Mouse (Mus musculus) liver, embryonic 14.5 days (tissue): ENCODE data around the gene Ccdc187. TPM values are rescaled to one million over a fixed set of nuclear protein-coding genes. Genes with fewer than 3 reads are reported as not detected.

Source experiments
- ATAC-seq: fragments of 200-750 bp; cut with Nextera tagmentation; 2 replicates; pipeline ENCODE4 v1.8.0; 2017; ENCODE audit warnings: moderate number of reproducible peaks, mild to moderate bottlenecking, moderate library complexity; ENCODE audit not compliant: insufficient read depth
- DNase-seq, 3 experiments: peaks; one replicate each; pipeline ENCODE4 v3.0.0-alpha.2; 2012 to 2013; ENCODE audit warnings: low read depth in 3 of 3, low spot score in 3 of 3
- H3K27ac ChIP-seq: fragments of 300-500 bp; sonication (generic); 2 replicates; pipeline ENCODE4 v1.5.1; 2014; ENCODE audit warnings: moderate library complexity, mild to moderate bottlenecking, control low read depth, inconsistent platforms
- H3K27me3 ChIP-seq: fragments of 300-500 bp; sonication (generic); 2 replicates; pipeline ENCODE4 v1.6.1; 2014; ENCODE audit warnings: mild to moderate bottlenecking, low read length, moderate library complexity; ENCODE audit not compliant: control insufficient read depth, insufficient read depth
- H3K36me3 ChIP-seq: fragments of 300-500 bp; sonication (generic); replicated peaks from 2 replicates; pipeline ENCODE4 v1.6.1; 2014; ENCODE audit warnings: low read depth; ENCODE audit not compliant: control insufficient read depth, insufficient read depth
- H3K4me1 ChIP-seq, 2 experiments: fragments of 200-500 bp in 1 of 2; fragments of 300-500 bp in 1 of 2; sonication (generic) in 1 of 2; replicated peaks; 2 replicates each; pipeline ENCODE4 v1.6.1; 2012 to 2014; ENCODE audit warnings: antibody characterized with exemption in 1 of 2, inconsistent platforms in 1 of 2, low read length in 1 of 2; ENCODE audit not compliant: control insufficient read depth in 2 of 2, insufficient read depth in 2 of 2
- H3K4me2 ChIP-seq: fragments of 300-500 bp; sonication (generic); 2 replicates; pipeline ENCODE4 v1.6.1; 2014; ENCODE audit warnings: low read depth, mild to moderate bottlenecking, control low read depth, moderate library complexity
- H3K4me3 ChIP-seq, 2 experiments: fragments of 200-500 bp in 1 of 2; fragments of 300-500 bp in 1 of 2; sonication (generic) in 1 of 2; 2 replicates each; pipeline ENCODE4 v1.5.1; 2012 to 2014; ENCODE audit warnings: low read depth in 2 of 2, low read length in 2 of 2, mild to moderate bottlenecking in 2 of 2, control low read depth in 1 of 2, inconsistent platforms in 1 of 2, moderate library complexity in 1 of 2; ENCODE audit not compliant: insufficient read depth in 1 of 2
- H3K9ac ChIP-seq: fragments of 300-500 bp; sonication (generic); replicated peaks from 2 replicates; pipeline ENCODE4 v1.6.1; 2014; ENCODE audit warnings: mild to moderate bottlenecking, control low read depth, moderate library complexity
- H3K9me3 ChIP-seq: fragments of 300-500 bp; sonication (generic); 2 replicates; pipeline ENCODE4 v1.6.1; 2016; ENCODE audit warnings: low read length, mixed read lengths; ENCODE audit not compliant: control insufficient read depth
- CTCF ChIP-seq: IDR thresholded peaks from 2 replicates; pipeline ENCODE4 v1.5.1; 2016; ENCODE audit warnings: antibody characterized with exemption, low read depth, control low read depth
- EP300 ChIP-seq: IDR thresholded peaks from 2 replicates; pipeline ENCODE4 v1.6.1; 2016; ENCODE audit warnings: antibody characterized with exemption, low read depth
- WGBS: fragments of 180-500 bp; shearing (Covaris S2); extraction: QIAGEN DNeasy Blood & Tissue Kit; methylation state at CpG from one replicate; pipeline ENCODE4 v1.1.7; 2014; ENCODE audit not compliant: insufficient replicate concordance; 5-methylcytosine and 5-hydroxymethylcytosine counted together
- polyA plus RNA-seq, 2 experiments: library from polyadenylated mRNA; depleted of rRNA in 1 of 2; stranded (reverse) in 1 of 2; unstranded in 1 of 2; fragments of >200 nt; fragmentation: Nextera tagmentation in 1 of 2; extraction: Ambion mirVana in 1 of 2; gene quantifications; 2 replicates each; pipeline versions ENCODE4 v1.2.1 to v1.2.3; 2012 to 2014

The Ccdc187 gene
- polyA plus RNA-seq, 2 experiments: 0.06 TPM; not detected in 1

- Histone ChIP-seq H3K9me3 (no peaks in the 10 kb centered on the region), H3K27me3 (no peaks in the 10 kb centered on the region), H3K4me3 (no peak overlapping the region), H3K4me2 (no peak overlapping the region), H3K36me3 (no peaks in the 10 kb centered on the region), H3K27ac (no peak overlapping the region), H3K4me1 (no peaks in the 10 kb centered on the region), H3K9ac (no peak overlapping the region)
- DNase-seq: no peak
- 73% methylated on average over 13 of the region's 13 CpGs for WGBS
- no peak for ATAC-seq
- TF ChIP-seq CTCF (no peak), EP300 (no peak)
Measured at GRCm38 (mm10) chr2:26319519-26320244, 25.3 kb upstream of the Ccdc187 start.

GRCm38 (mm10) chr2:26319109-26319508 is 24.8 kb upstream of the Ccdc187 start:
- no peaks in the 10 kb centered on the region for H3K36me3 ChIP-seq
- no peaks in the 10 kb centered on the region for H3K27me3 ChIP-seq
- no peaks in the 10 kb centered on the region for H3K9me3 ChIP-seq
- TF ChIP-seq EP300: no peak
- TF ChIP-seq CTCF: no peak
- no peaks in the 10 kb centered on the region for H3K4me1 ChIP-seq
- ATAC-seq: no peak
- DNase-seq: no peak
- H3K4me2 ChIP-seq: no peak overlapping the region
- H3K27ac ChIP-seq: no peak overlapping the region
- H3K4me3 ChIP-seq: no peak overlapping the region
- no peak overlapping the region for H3K9ac ChIP-seq
- 70% methylated on average over 9 of the region's 9 CpGs for WGBS

- Histone ChIP-seq H3K4me1 (no peaks in the 10 kb centered on the region), H3K36me3 (no peaks in the 10 kb centered on the region), H3K9ac (no peak overlapping the region), H3K4me3 (no peak overlapping the region), H3K4me2 (no peak overlapping the region), H3K27me3 (no peaks in the 10 kb centered on the region), H3K27ac (no peak overlapping the region), H3K9me3 (no peaks in the 10 kb centered on the region)
- ATAC-seq (no peak), DNase-seq (no peak)
- WGBS: 60% methylated on average over 3 of the region's 3 CpGs
- no peak for TF ChIP-seq EP300
- TF ChIP-seq CTCF: no peak
Measured at GRCm38 (mm10) chr2:26317991-26318672, 23.8 kb upstream of the Ccdc187 start.

- Histone ChIP-seq H3K27ac (no peak overlapping the region), H3K4me1 (no peaks in the 10 kb centered on the region), H3K9me3 (no peaks in the 10 kb centered on the region), H3K9ac (no peak overlapping the region), H3K4me2 (no peak overlapping the region), H3K27me3 (no peaks in the 10 kb centered on the region), H3K4me3 (no peak overlapping the region), H3K36me3 (no peaks in the 10 kb centered on the region)
- TF ChIP-seq CTCF (no peak), EP300 (no peak)
- no peak for DNase-seq
- WGBS: 52% methylated on average over 3 of the region's 3 CpGs
- ATAC-seq: no peak
Measured at GRCm38 (mm10) chr2:26317371-26317770, 23.0 kb upstream of the Ccdc187 start.

GRCm38 (mm10) chr2:26316576-26317246 is 22.4 kb upstream of the Ccdc187 start:
- Histone ChIP-seq H3K4me2 (no peak overlapping the region; the same call in 1 of the 2 replicates), H3K4me3 (no peak overlapping the region), H3K9ac (no peak overlapping the region), H3K9me3 (no peaks in the 10 kb centered on the region), H3K4me1 (no peaks in the 10 kb centered on the region), H3K27me3 (no peaks in the 10 kb centered on the region), H3K27ac (no peak overlapping the region), H3K36me3 (no peaks in the 10 kb centered on the region)
- WGBS: 70% methylated on average over 9 of the region's 9 CpGs
- ATAC-seq: no peak
- TF ChIP-seq CTCF (no peak), EP300 (no peak)
- DNase-seq: no peak
